7 mouse cellular contexts compared by ENCODE assay signal in genomic region chr19:41847992-41848851, GRCm38 (mm10). TPM values are rescaled to one million over a fixed set of nuclear protein-coding genes. Genes with fewer than 3 reads are reported as not detected.
DNase-seq lines count a peak whose midpoint lies in the region; ATAC-seq lines count a peak whose summit lies in the region.

Gene Frat2 (minus strand): TSS chr19:41848132.

- peak within 1 kb of the TSS; percentile 95 for H3K27ac ChIP-seq in embryonic facial prominence, embryonic 10.5 days (replicated peaks)
- H3K27ac ChIP-seq in limb, embryonic 11.5 days (replicated peaks; ENCODE audit: low read depth, low read length), result peak within 1 kb of the TSS; percentile 65
- H3K27ac ChIP-seq in midbrain, embryonic 14.5 days (replicated peaks; ENCODE audit: low read depth, low read length), result peak within 1 kb of the TSS; percentile 94

- peaks cover 33% of the 10 kb centered on the region for H3K4me1 ChIP-seq in embryonic facial prominence, embryonic 10.5 days
- H3K4me1 ChIP-seq in limb, embryonic 11.5 days (ENCODE audit: control insufficient read depth, insufficient read depth, low read length), result peaks cover 9% of the 10 kb centered on the region; the same call in 1 of the 2 replicates
- H3K4me1 ChIP-seq in midbrain, embryonic 14.5 days (ENCODE audit: control insufficient read depth, insufficient read depth, low read length), result peaks cover 26% of the 10 kb centered on the region

- DNase-seq in adrenal gland, postnatal 10 days, result peak; percentile 90
- peak; percentile 95 for DNase-seq in embryonic facial prominence, embryonic 10.5 days (ENCODE audit: low spot score)
- DNase-seq in heart, adult 11 months, result peak; percentile 99
- peak; percentile 91 for DNase-seq in kidney, adult 18-20 months
- DNase-seq in limb, embryonic 11.5 days (ENCODE audit: low spot score), result peak; percentile 94
- peak; percentile 94 for DNase-seq in midbrain, embryonic 14.5 days
- peak; percentile 80 to 84 for DNase-seq in spleen, adult 18-20 months

- peak within 1 kb of the TSS; percentile 68 for H3K9ac ChIP-seq in limb, embryonic 11.5 days (ENCODE audit: low read length)
- H3K9ac ChIP-seq in midbrain, embryonic 14.5 days (replicated peaks; ENCODE audit: low read length), result peak within 1 kb of the TSS; percentile 75

- H3K9me3 ChIP-seq in embryonic facial prominence, embryonic 10.5 days, result no peaks in the 10 kb centered on the region
- no peaks in the 10 kb centered on the region for H3K9me3 ChIP-seq in limb, embryonic 11.5 days (ENCODE audit: control insufficient read depth, low read length)
- no peaks in the 10 kb centered on the region for H3K9me3 ChIP-seq in midbrain, embryonic 14.5 days (ENCODE audit: control insufficient read depth, low read length)

- peaks cover 22% of the 10 kb centered on the region for H3K27me3 ChIP-seq in embryonic facial prominence, embryonic 10.5 days (replicated peaks; ENCODE audit: low read depth, poor library complexity, severe bottlenecking)
- peaks cover 7% of the 10 kb centered on the region; the same call in 1 of the 2 replicates for H3K27me3 ChIP-seq in limb, embryonic 11.5 days (ENCODE audit: control insufficient read depth, insufficient read depth, low read length)
- H3K27me3 ChIP-seq in midbrain, embryonic 14.5 days (ENCODE audit: control insufficient read depth, insufficient read depth, low read length), result no peaks in the 10 kb centered on the region

- WGBS in embryonic facial prominence, embryonic 10.5 days, result 1% methylated on average over 72 of the region's 72 CpGs
- WGBS in limb, embryonic 11.5 days, result 1% methylated on average over 72 of the region's 72 CpGs
- WGBS in midbrain, embryonic 14.5 days, result under 1% methylated on average over 72 of the region's 72 CpGs

- peak within 1 kb of the TSS; percentile 96 for H3K4me2 ChIP-seq in limb, embryonic 11.5 days (ENCODE audit: low read depth, severe bottlenecking)
- peak within 1 kb of the TSS; percentile 94 for H3K4me2 ChIP-seq in midbrain, embryonic 14.5 days (ENCODE audit: low read length)

- H3K4me3 ChIP-seq in embryonic facial prominence, embryonic 10.5 days, result peak within 1 kb of the TSS; percentile 85
- H3K4me3 ChIP-seq in limb, embryonic 11.5 days (ENCODE audit: low read depth, low read length), result peak within 1 kb of the TSS; percentile 57
- peak within 1 kb of the TSS; percentile 79 for H3K4me3 ChIP-seq in midbrain, embryonic 14.5 days (replicated peaks; ENCODE audit: low read depth, low read length)

- H3K36me3 ChIP-seq in embryonic facial prominence, embryonic 10.5 days (replicated peaks), result no peaks in the 10 kb centered on the region
- H3K36me3 ChIP-seq in limb, embryonic 11.5 days (ENCODE audit: control insufficient read depth, insufficient read depth, low read length), result no peaks in the 10 kb centered on the region
- no peaks in the 10 kb centered on the region for H3K36me3 ChIP-seq in midbrain, embryonic 14.5 days (ENCODE audit: control insufficient read depth, insufficient read depth, low read length)

- peak; percentile 97 for ATAC-seq in limb, embryonic 11.5 days (ENCODE audit: insufficient number of reproducible peaks, low FRiP score, low TSS enrichment, low read depth)
- peak; percentile 96 for ATAC-seq in midbrain, embryonic 14.5 days (ENCODE audit: low FRiP score, low TSS enrichment)

RNA-seq across cellular contexts. Expression of gene Frat2, which starts in this region (rescaled TPM):
- 1 to 10 TPM; 4.8 to 7.1 TPM for total RNA-seq in adrenal gland, postnatal 10 days (2021)
- 3.8 and 4.3 TPM in 2 replicates for polyA plus RNA-seq in embryonic facial prominence, embryonic 10.5 days (2016; fragmentation: Nextera tagmentation; extraction: Ambion mirVana)
- polyA plus RNA-seq in limb, embryonic 11.5 days (2014; fragmentation: Nextera tagmentation; extraction: Ambion mirVana), result 2.4 and 2.7 TPM in 2 replicates
- 5.6 and 7.3 TPM in 2 replicates for polyA plus RNA-seq in midbrain, embryonic 14.5 days (2014; fragmentation: Nextera tagmentation; extraction: Ambion mirVana)

Comparison
In these comparisons a context has a peak if more than half of its experiments do, and no peak if none do; other contexts are left out.
1. Peak in every context shown above with its lines: DNase-seq, ATAC-seq, H3K4me3 ChIP-seq and H3K27ac ChIP-seq.